Mouse (Mus musculus): ENCODE measurements at regions not wholly inside any gene's neighbourhood (a gene's known extent, or its start where the extent isn't known, plus 50 kb on each side); places are given as distances from the start of the nearest gene placed in this dataset.
A peak's percentile ranks its signal among the peaks of the same experiment; 100 is the strongest.

GRCm38 (mm10) chr12:106796596-106796995 is 691.8 kb upstream of the 3110018I06Rik start:
- intact Hi-C loops (cut with DNase I), result no loop called here
- DNase-seq (ENCODE audit: low spot score in 2 of 2), result no peak

DNA sequence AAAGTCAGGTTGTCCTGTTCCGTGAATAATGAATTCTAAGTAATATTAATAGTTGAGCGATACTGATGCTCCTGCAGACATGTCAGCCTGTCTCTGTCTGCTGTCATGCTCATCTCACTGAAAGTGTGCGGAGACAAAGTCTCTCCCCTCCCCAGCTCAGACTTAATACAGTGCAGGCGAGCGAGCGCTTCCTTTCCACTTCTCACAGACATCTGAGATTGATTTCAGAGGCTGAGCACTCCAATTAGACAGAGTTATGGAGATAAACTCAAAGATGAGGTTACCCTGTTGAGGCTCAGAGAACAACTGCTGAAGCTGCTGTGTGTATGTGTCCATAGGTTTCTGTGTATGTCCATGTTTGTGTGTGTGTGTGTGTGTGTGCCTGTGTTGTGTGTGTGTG is 668.7 kb upstream of the 3110018I06Rik start:
- DNase-seq (ENCODE audit: low spot score in 2 of 2), result no peak
- intact Hi-C loops (cut with DNase I), result no loop called here

- intact Hi-C loops (cut with DNase I), result no loop called here
- DNase-seq (ENCODE audit: low spot score in 2 of 2), result no peak
Measured at GRCm38 (mm10) chr12:106822311-106822710, 666.1 kb upstream of the 3110018I06Rik start.

DNA sequence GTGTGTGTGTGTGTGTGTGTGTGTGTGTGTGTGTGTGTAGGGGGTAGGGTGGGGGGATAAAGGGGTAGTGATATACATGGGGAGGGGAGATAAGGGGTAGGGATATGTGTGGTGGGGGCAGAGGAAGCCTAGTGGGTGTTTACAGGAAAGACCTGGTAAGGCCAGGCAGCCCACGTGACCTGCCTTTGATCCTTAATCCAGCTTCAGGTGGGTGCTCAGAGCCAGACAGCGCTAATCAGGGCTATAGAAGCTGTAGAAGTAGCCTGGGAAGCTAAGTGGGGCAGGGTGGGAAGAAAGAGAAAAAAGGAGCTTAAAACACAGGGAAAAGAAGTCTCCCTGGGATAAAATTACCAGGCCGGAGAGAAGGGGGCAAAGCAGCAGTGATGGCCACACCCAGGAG is 659.9 kb upstream of the 3110018I06Rik start:
- DNase-seq (ENCODE audit: low spot score in 2 of 2), result no peak
- intact Hi-C loops (cut with DNase I), result no loop called here

GRCm38 (mm10) chr12:106829323-106829722 is 659.1 kb upstream of the 3110018I06Rik start:
- intact Hi-C loops (cut with DNase I), result no loop called here
- DNase-seq (ENCODE audit: low spot score in 2 of 2), result no peak

GRCm38 (mm10) chr12:106835241-106835640 is 653.2 kb upstream of the 3110018I06Rik start:
- intact Hi-C loops (cut with DNase I), result no loop called here
- no peak for DNase-seq (ENCODE audit: low spot score in 2 of 2)

- no peak for DNase-seq (ENCODE audit: low spot score in 2 of 2)
- intact Hi-C loops (cut with DNase I), result no loop called here
Measured at GRCm38 (mm10) chr12:106839618-106840017, 648.8 kb upstream of the 3110018I06Rik start.

DNA sequence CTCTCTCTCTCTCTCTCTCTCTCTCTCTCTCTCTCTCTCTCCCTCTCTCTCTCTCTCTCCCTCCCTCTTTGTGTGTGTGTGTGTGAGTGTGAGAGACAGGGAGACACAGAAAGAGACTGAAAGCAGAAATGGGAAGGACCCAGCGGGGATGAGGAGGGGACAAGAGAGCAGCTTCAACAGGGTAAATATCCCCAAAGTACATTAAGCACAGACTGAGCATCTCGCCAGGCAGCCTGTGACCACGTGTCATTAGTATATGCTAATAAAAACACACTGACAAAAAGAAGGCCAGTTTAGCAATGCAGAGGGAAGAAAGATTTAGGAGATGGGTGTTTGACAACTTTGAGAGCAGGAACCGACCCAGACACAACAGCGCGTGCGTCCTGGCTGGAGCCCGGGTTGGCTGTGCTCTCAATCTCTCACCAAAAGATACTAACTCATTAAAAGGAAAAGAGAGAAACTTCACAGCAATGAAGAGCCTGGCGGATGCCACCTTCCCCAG is 648.2 kb upstream of the 3110018I06Rik start:
- DNase-seq (ENCODE audit: low spot score in 2 of 2), result no peak
- intact Hi-C loops (cut with DNase I), result no loop called here

DNA sequence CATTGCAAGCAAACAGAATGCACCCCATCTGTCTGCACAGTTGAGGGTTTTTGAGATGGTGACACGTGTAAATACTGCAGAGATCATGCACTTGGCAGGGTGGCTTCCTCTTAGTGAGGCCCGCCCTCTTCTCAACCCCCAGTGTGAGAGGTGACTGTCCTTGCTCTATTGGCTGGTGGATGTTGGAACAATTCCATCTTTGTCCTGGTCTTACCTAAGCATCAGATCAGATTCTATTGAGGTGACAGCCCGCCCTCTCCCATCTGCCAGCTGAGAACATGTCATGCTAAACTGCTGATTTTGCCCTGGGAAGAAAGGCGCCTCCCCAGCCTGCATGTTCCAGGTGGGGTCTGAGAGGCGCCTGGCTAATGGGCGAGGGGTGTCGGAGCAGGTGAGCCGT is 646.4 kb upstream of the 3110018I06Rik start:
- DNase-seq (ENCODE audit: low spot score in 2 of 2), result peak in 1 of 2 experiments; percentile 28
- intact Hi-C loops (cut with DNase I), result no loop called here

- no peak for DNase-seq (ENCODE audit: low spot score in 2 of 2)
- intact Hi-C loops (cut with DNase I), result no loop called here
Measured at GRCm38 (mm10) chr12:106842396-106842795, 646.0 kb upstream of the 3110018I06Rik start.

DNA sequence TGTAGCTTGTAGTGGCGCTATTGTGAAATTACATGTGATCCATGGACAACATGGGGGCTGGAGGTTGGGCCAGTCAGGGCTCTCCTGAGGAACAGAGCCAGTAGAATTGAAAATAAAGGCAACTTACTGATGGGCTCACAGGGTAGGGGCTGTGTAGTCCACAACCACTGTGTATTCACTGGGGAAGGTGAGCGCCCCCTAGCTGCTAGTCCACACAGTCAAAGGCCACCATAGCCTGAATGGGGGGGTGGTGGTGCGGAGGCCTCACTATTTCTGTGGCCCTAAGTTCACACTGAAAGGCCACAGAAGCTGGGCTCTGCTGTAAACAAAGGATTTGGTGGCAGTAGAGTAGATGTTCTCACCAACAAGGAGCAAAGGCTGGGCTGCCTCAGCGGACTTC is 636.8 kb upstream of the 3110018I06Rik start:
- intact Hi-C loops (cut with DNase I), result no loop called here
- DNase-seq (ENCODE audit: low spot score in 2 of 2), result no peak

DNA sequence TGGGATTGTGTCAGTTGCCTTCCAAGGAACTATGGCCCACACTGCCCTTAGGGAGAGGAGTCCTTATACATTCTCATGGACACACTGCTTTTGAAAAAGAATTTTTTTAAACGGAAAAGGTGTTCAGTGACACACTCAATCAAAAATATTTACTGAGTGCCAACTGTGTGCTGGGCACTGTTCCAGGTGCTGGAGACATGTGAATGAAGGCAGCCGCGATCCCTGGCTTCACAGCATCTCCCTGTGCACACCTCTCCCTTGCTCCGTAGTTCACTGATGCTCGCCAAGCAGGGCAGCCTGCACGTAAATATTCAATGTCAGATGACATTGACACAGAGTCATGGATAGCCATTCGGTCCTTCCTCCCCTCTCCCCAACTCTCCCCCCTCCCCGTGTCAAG is 635.7 kb upstream of the 3110018I06Rik start:
- intact Hi-C loops (cut with DNase I), result no loop called here
- DNase-seq (ENCODE audit: low spot score in 2 of 2), result no peak

GRCm38 (mm10) chr12:106853711-106854240 is 634.7 kb upstream of the 3110018I06Rik start:
- intact Hi-C loops (cut with DNase I), result no loop called here

DNA sequence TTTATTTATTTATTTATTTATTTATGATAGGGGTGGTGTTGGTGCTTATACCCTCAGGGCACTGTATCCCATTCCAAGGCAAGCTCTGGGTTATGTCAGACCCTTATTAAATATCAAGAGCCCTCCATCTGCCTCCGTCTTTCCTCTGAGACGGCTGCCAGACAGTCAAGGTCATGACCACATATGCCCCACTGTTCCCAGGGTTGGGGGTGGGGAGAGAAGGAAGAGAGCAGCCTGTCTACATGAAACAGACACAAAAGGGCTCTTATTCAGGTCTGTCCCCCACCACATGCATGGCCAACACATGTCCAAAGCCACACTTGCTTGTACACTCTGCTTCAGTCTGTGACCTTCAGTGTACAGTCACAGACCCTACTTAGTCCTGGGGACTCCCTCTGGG is 632.9 kb upstream of the 3110018I06Rik start:
- intact Hi-C loops (cut with DNase I), result no loop called here
- DNase-seq (ENCODE audit: low spot score in 2 of 2), result no peak

More at GRCm38 (mm10) chr12:106853711-106854240, 634.7 kb upstream of the 3110018I06Rik start:
- no peak for DNase-seq (ENCODE audit: low spot score in 2 of 2)

DNA sequence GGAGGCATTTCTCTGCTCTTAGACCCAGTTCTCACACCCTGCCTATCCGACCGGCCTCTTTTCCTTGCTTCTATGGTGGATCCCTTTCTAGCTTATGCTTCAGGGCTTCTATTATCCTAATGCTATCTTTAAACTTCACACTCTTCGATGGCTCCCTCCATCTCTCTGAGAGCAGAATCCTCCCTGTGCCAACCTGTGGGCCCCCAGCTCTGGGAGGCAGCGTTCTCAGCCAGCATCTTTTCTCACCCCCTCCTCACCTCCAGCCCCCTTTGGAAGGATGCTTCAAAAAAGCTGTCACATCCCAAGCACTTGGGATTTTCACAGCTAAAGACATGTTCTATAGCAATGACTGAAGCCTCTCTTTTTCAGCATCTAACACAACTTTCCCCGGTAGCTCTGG is 626.8 kb upstream of the 3110018I06Rik start:
- intact Hi-C loops (cut with DNase I), result no loop called here
- no peak for DNase-seq (ENCODE audit: low spot score in 2 of 2)

DNA sequence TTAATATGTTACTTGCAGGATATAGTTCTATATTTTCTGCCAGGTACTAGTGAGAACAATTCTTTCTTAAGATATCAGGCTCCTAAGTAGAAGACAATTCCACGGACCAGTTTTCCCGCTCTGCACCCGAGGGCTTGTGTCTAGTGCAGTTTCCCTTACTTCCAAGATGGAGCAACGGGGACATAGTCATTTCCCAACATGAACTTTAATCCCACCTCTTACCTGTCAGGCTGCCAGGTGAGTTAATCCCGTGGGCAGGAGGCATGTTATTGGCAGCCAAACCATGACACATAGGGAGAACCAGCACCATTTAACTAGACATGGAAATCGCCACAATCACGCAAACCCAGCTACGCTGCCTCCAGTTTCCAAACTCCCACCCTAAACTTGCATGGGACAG is 624.4 kb upstream of the 3110018I06Rik start:
- intact Hi-C loops (cut with DNase I), result no loop called here
- DNase-seq (ENCODE audit: low spot score in 2 of 2), result no peak

GRCm38 (mm10) chr12:106868036-106868435 is 620.4 kb upstream of the 3110018I06Rik start:
- no peak for DNase-seq (ENCODE audit: low spot score in 2 of 2)
- intact Hi-C loops (cut with DNase I), result no loop called here

- intact Hi-C loops (cut with DNase I), result no loop called here
Measured at GRCm38 (mm10) chr12:106871481-106871880, 617.0 kb upstream of the 3110018I06Rik start.

DNA sequence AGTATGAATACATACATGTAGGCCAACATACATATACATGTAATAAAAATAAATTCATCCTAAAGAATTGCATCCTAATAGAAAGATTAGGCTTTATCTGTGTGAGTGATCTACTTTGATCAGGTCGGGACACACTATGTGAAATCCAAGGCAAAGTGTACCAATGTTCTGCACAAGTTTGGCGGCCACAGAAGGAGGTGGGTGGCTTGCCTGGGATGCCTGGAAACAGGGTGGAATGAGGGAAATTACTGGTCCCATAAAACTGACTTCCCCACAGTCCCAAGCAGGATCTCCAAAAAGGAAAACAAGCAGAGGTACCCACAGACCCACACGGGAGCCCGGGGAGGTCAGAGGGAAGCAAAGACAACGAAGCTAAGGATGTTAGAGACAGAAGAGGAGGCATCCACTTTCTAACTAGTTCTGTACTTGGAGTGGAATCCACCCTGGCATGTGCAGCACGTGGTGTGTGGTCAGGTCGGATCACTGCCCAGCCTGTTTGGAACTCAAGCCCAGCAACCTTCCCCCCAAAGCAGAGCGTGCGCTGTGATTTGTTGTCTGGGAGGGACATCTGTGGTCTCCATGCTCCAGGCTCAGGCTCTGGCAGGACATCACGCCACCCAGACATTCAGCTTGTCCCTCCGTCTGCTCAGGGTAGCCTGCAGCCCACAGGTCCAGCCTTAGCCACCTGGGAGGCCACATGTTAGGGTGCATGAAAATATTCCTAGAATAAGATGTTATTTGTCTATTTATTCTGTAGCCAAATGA is 615.3 kb upstream of the 3110018I06Rik start:
- DNase-seq (ENCODE audit: low spot score in 2 of 2), result no peak

More at GRCm38 (mm10) chr12:106871481-106871880, 617.0 kb upstream of the 3110018I06Rik start:
- DNase-seq (ENCODE audit: low spot score in 2 of 2), result no peak

DNA sequence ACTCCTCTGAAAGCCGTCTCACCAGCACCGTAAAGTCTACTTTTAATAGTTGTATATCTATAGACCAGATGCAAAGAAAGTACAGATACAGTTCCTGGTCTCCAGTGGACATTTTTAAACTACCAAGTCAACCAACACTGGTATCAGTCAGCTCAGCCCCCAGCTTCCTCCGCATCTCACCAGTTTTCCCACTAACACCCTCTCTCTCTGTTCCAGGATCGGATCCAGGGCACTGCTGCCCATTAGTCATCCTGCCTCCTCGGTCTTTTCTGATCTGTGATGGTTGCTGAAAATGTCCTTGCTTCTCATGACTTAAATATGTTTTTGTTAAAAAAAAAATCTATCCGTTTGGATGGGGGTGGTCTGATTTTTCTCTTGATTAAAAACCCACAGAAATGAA is 598.1 kb upstream of the 3110018I06Rik start:
- peak; percentile 17 to 21 for DNase-seq (ENCODE audit: low spot score in 2 of 2)
- intact Hi-C loops (cut with DNase I), result no loop called here

More for the DNA sequence above, 615.3 kb upstream of the 3110018I06Rik start:
- intact Hi-C loops (cut with DNase I), result no loop called here

GRCm38 (mm10) chr12:106894061-106894460 is 594.4 kb upstream of the 3110018I06Rik start:
- intact Hi-C loops (cut with DNase I), result no loop called here
- DNase-seq (ENCODE audit: low spot score in 2 of 2), result no peak

All from left cerebral cortex, postnatal 14 days (tissue).